Mouse (Mus musculus): ENCODE results near the gene Tmem183a.
A peak's percentile ranks its signal among the peaks of the same experiment; 100 is the strongest.

Gene Tmem183a

GRCm38 (mm10) chr1:134345075-134345474 is 16.7 kb downstream of the Tmem183a start:
- DNase-seq (ENCODE audit: low read depth, low spot score): no peak

- peak; percentile 27 for DNase-seq (ENCODE audit: low read depth, low spot score)
Measured at GRCm38 (mm10) chr1:134344005-134344950, 17.5 kb downstream of the Tmem183a start.

GRCm38 (mm10) chr1:134343567-134343966 is 18.2 kb downstream of the Tmem183a start:
- DNase-seq (ENCODE audit: low read depth, low spot score): no peak

GRCm38 (mm10) chr1:134342781-134343310 is 18.9 kb downstream of the Tmem183a start:
- no peak for DNase-seq (ENCODE audit: low read depth, low spot score)

GRCm38 (mm10) chr1:134342278-134342664 is 19.5 kb downstream of the Tmem183a start:
- DNase-seq (ENCODE audit: low read depth, low spot score): peak; percentile 53

GRCm38 (mm10) chr1:134341641-134342277 is 20.0 kb downstream of the Tmem183a start:
- DNase-seq (ENCODE audit: low read depth, low spot score): no peak

- DNase-seq (ENCODE audit: low read depth, low spot score): no peak
Measured at GRCm38 (mm10) chr1:134339757-134340619, 21.8 kb downstream of the Tmem183a start.

- no peak for DNase-seq (ENCODE audit: low read depth, low spot score)
Measured at GRCm38 (mm10) chr1:134339162-134339561, 22.6 kb downstream of the Tmem183a start.

GRCm38 (mm10) chr1:134336958-134337710 is 24.6 kb downstream of the Tmem183a start:
- DNase-seq (ENCODE audit: low read depth, low spot score): no peak

GRCm38 (mm10) chr1:134335924-134336810 is 25.6 kb downstream of the Tmem183a start:
- no peak for DNase-seq (ENCODE audit: low read depth, low spot score)

GRCm38 (mm10) chr1:134335211-134335923 is 26.4 kb downstream of the Tmem183a start:
- no peak for DNase-seq (ENCODE audit: low read depth, low spot score)

GRCm38 (mm10) chr1:134334111-134334827 is 27.5 kb downstream of the Tmem183a start:
- no peak for DNase-seq (ENCODE audit: low read depth, low spot score)

- no peak for DNase-seq (ENCODE audit: low read depth, low spot score)
Measured at GRCm38 (mm10) chr1:134333371-134334110, 28.2 kb downstream of the Tmem183a start.

- DNase-seq (ENCODE audit: low read depth, low spot score): peak; percentile 77
Measured at GRCm38 (mm10) chr1:134332770-134333271, 29.0 kb downstream of the Tmem183a start, which contains the start of gene Ppfia4. Gene Ppfia4 (minus strand): TSS chr1:134332928.

- peak; percentile 72 for DNase-seq (ENCODE audit: low read depth, low spot score)
Measured at GRCm38 (mm10) chr1:134331879-134332635, 29.7 kb downstream of the Tmem183a start.

- no peak for DNase-seq (ENCODE audit: low read depth, low spot score)
Measured at GRCm38 (mm10) chr1:134326841-134327346, 34.9 kb downstream of the Tmem183a start.

Measured in skeletal muscle tissue, adult 2 months (tissue).